Mouse (Mus musculus) liver, postnatal 0 days (tissue): Measurements from ENCODE around the gene Fem1a.

ENCODE experiments used
- CTCF ChIP-seq: sonication (generic); IDR thresholded peaks from 2 replicates; pipeline ENCODE4 v1.5.1; 2016; ENCODE audit warnings: antibody characterized with exemption, low read depth
- EP300 ChIP-seq: IDR thresholded peaks from 2 replicates; pipeline ENCODE4 v1.6.1; 2016; ENCODE audit warnings: antibody characterized with exemption, low read depth, mild to moderate bottlenecking

DNA sequence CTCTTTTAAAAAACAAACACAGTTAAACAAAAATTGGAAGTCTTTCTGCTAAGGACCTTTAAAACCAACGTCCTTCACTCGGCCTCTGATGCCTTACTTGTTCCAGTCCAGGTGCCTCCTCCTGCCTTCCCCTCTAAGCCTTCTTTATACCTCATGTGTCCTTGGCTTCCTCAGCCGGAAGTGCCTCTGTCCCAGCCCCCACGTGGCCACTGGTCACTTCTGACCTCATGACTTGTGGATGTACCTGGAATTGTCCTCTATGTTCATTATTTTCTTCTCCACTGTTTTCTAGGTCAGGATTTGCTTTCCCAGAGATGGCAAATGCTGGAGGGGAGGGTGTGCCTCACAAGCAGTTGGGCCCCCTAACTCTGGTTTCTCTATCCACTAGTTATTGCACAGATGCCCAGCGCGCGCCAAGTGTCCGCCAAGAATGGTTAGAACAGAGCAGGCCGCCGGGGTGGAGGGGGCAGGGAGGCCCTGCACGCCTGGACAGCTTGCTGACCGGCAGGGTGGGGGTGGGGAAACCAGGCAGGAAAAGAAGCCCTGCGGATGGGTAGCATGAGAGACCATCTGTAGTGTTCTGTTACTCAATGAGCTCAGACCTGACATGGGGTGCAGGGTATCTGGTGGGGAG is 45.9 kb downstream of the Fem1a start:
- no peak for TF ChIP-seq CTCF
- TF ChIP-seq EP300: no peak
